Mouse (Mus musculus) embryonic facial prominence, embryonic 11.5 days (tissue): ENCODE measurements around the gene Eif3c. TPM values are rescaled to one million over a fixed set of nuclear protein-coding genes. Genes with fewer than 3 reads are reported as not detected.

ENCODE experiments used
- ATAC-seq: fragments of 200-750 bp; cut with Nextera tagmentation; replicated peaks from 2 replicates; pipeline ENCODE4 v1.8.0; 2017; ENCODE audit warnings: low read depth; ENCODE audit not compliant: insufficient number of reproducible peaks, low FRiP score, low TSS enrichment
- DNase-seq: peaks from one replicate; pipeline ENCODE4 v3.0.0-alpha.2; 2015; ENCODE audit warnings: low spot score
- H3K27ac ChIP-seq: fragments of 300-500 bp; sonication (generic); replicated peaks from 2 replicates; pipeline ENCODE4 v1.5.1; 2014; ENCODE audit warnings: mild to moderate bottlenecking, low read depth, low read length, control low read depth
- H3K27me3 ChIP-seq: fragments of 300-500 bp; sonication (generic); 2 replicates; pipeline ENCODE4 v1.6.1; 2014; ENCODE audit warnings: mild to moderate bottlenecking, low read length, moderate library complexity, mixed read lengths; ENCODE audit not compliant: control insufficient read depth, insufficient read depth
- H3K36me3 ChIP-seq: fragments of 300-500 bp; sonication (generic); replicated peaks from 2 replicates; pipeline ENCODE4 v1.6.1; 2014; ENCODE audit warnings: low read depth, mild to moderate bottlenecking, low read length, moderate library complexity, mixed read lengths; ENCODE audit not compliant: control insufficient read depth, insufficient read depth
- H3K4me1 ChIP-seq: fragments of 300-500 bp; sonication (generic); 2 replicates; pipeline ENCODE4 v1.6.1; 2014; ENCODE audit warnings: low read length, mixed read lengths; ENCODE audit not compliant: control insufficient read depth, insufficient read depth
- H3K4me2 ChIP-seq: fragments of 300-500 bp; sonication (generic); 2 replicates; pipeline ENCODE4 v1.6.1; 2014; ENCODE audit warnings: low read depth, mild to moderate bottlenecking, control low read depth, low read length, moderate library complexity
- H3K4me3 ChIP-seq: fragments of 300-500 bp; sonication (generic); 2 replicates; pipeline ENCODE4 v1.5.1; 2014; ENCODE audit warnings: low read depth, low read length, control low read depth
- H3K9ac ChIP-seq: fragments of 300-500 bp; sonication (generic); replicated peaks from 2 replicates; pipeline ENCODE4 v1.6.1; 2014; ENCODE audit warnings: mild to moderate bottlenecking, control low read depth, low read length
- H3K9me3 ChIP-seq: fragments of 300-500 bp; sonication (generic); replicated peaks from 2 replicates; pipeline ENCODE4 v1.6.1; 2016; ENCODE audit warnings: mild to moderate bottlenecking, low read length, inconsistent platforms, mixed read lengths; ENCODE audit not compliant: control insufficient read depth
- WGBS: fragments of 180-500 bp; shearing (Covaris S2); extraction: QIAGEN DNeasy Blood & Tissue Kit; methylation state at CpG from one replicate; pipeline ENCODE4 v1.1.7; 2014; 5-methylcytosine and 5-hydroxymethylcytosine counted together
- polyA plus RNA-seq: library from polyadenylated mRNA; unstranded; fragments of >200 nt; fragmentation: Nextera tagmentation; extraction: Ambion mirVana; gene quantifications from 2 replicates; pipeline ENCODE4 v1.2.1, GENCODE M21; 2014

Gene Eif3c
- 177 and 184 TPM in 2 replicates for polyA plus RNA-seq

GRCm38 (mm10) chr7:126566094-126566765, at the start of gene Eif3c:
Eif3c (minus strand) TSS chr7:126566411.
- H3K4me2 ChIP-seq: peak within 1 kb of the TSS; percentile 61
- under 1% methylated on average over 46 of the region's 46 CpGs for WGBS
- H3K9ac ChIP-seq: peak within 1 kb of the TSS; percentile 73
- H3K27me3 ChIP-seq: no peaks in the 10 kb centered on the region
- H3K27ac ChIP-seq: 0 out of 2 replicates have a peak within 1 kb of the TSS, but pooled peaks have one; percentile 7
- DNase-seq (peak; percentile 97), ATAC-seq (peak; percentile 95)
- H3K4me1 ChIP-seq: no peaks in the 10 kb centered on the region
- H3K9me3 ChIP-seq: no peaks in the 10 kb centered on the region
- H3K4me3 ChIP-seq: peak within 1 kb of the TSS; percentile 77
- H3K36me3 ChIP-seq: no peaks in the 10 kb centered on the region; the same call in 1 of the 2 replicates

GRCm38 (mm10) chr7:126612736-126613135, 46.5 kb upstream of the Eif3c start:
- no peaks in the 10 kb centered on the region for H3K4me1 ChIP-seq
- DNase-seq: no peak
- no peaks in the 10 kb centered on the region for H3K36me3 ChIP-seq
- ATAC-seq: no peak
- H3K4me3 ChIP-seq: no peak overlapping the region
- H3K4me2 ChIP-seq: no peak overlapping the region
- H3K9me3 ChIP-seq: no peaks in the 10 kb centered on the region
- 73% methylated on average over 3 of the region's 3 CpGs for WGBS
- no peak overlapping the region for H3K9ac ChIP-seq
- H3K27ac ChIP-seq: no peak overlapping the region
- H3K27me3 ChIP-seq: no peaks in the 10 kb centered on the region

GRCm38 (mm10) chr7:126607796-126608195, 41.6 kb upstream of the Eif3c start:
- H3K4me2 ChIP-seq: no peak overlapping the region
- no peaks in the 10 kb centered on the region for H3K4me1 ChIP-seq
- H3K27me3 ChIP-seq: no peaks in the 10 kb centered on the region
- DNase-seq (no peak), ATAC-seq (no peak)
- H3K9ac ChIP-seq: no peak overlapping the region
- H3K36me3 ChIP-seq: no peaks in the 10 kb centered on the region
- 81% methylated on average over 5 of the region's 5 CpGs for WGBS
- H3K4me3 ChIP-seq: no peak overlapping the region
- H3K27ac ChIP-seq: no peak overlapping the region
- no peaks in the 10 kb centered on the region for H3K9me3 ChIP-seq

- H3K4me3 ChIP-seq: no peak overlapping the region
- no peak for ATAC-seq
- H3K27me3 ChIP-seq: no peaks in the 10 kb centered on the region
- H3K4me2 ChIP-seq: no peak overlapping the region
- H3K4me1 ChIP-seq: no peaks in the 10 kb centered on the region
- H3K9ac ChIP-seq: no peak overlapping the region
- H3K9me3 ChIP-seq: no peaks in the 10 kb centered on the region
- WGBS: 66% methylated on average over 3 of the region's 3 CpGs
- no peak overlapping the region for H3K27ac ChIP-seq
- H3K36me3 ChIP-seq: no peaks in the 10 kb centered on the region
- no peak for DNase-seq
Measured at GRCm38 (mm10) chr7:126607064-126607463, 40.9 kb upstream of the Eif3c start.

GRCm38 (mm10) chr7:126606611-126607010, 40.4 kb upstream of the Eif3c start:
- H3K36me3 ChIP-seq: no peaks in the 10 kb centered on the region
- DNase-seq (no peak), ATAC-seq (no peak)
- no peaks in the 10 kb centered on the region for H3K4me1 ChIP-seq
- H3K27ac ChIP-seq: no peak overlapping the region
- H3K9ac ChIP-seq: no peak overlapping the region
- no peak overlapping the region for H3K4me2 ChIP-seq
- no peak overlapping the region for H3K4me3 ChIP-seq
- WGBS: 75% methylated on average over 5 of the region's 5 CpGs
- H3K27me3 ChIP-seq: no peaks in the 10 kb centered on the region
- no peaks in the 10 kb centered on the region for H3K9me3 ChIP-seq

GRCm38 (mm10) chr7:126602650-126603049, 36.4 kb upstream of the Eif3c start:
- no peak overlapping the region for H3K27ac ChIP-seq
- H3K27me3 ChIP-seq: no peaks in the 10 kb centered on the region
- no peak overlapping the region for H3K4me3 ChIP-seq
- no peak overlapping the region for H3K4me2 ChIP-seq
- H3K9me3 ChIP-seq: no peaks in the 10 kb centered on the region
- no peaks in the 10 kb centered on the region for H3K36me3 ChIP-seq
- ATAC-seq (no peak), DNase-seq (no peak)
- H3K9ac ChIP-seq: no peak overlapping the region
- WGBS: 88% methylated on average over 3 of the region's 3 CpGs
- H3K4me1 ChIP-seq: no peaks in the 10 kb centered on the region

GRCm38 (mm10) chr7:126601896-126602295, 35.7 kb upstream of the Eif3c start:
- Histone ChIP-seq H3K36me3 (no peaks in the 10 kb centered on the region), H3K4me1 (no peaks in the 10 kb centered on the region), H3K4me3 (no peak overlapping the region), H3K27me3 (no peaks in the 10 kb centered on the region), H3K27ac (no peak overlapping the region), H3K9me3 (no peaks in the 10 kb centered on the region), H3K9ac (no peak overlapping the region), H3K4me2 (no peak overlapping the region)
- DNase-seq (no peak), ATAC-seq (no peak)
- 49% methylated on average over 4 of the region's 5 CpGs for WGBS

- no peak overlapping the region for H3K4me2 ChIP-seq
- H3K27me3 ChIP-seq: no peaks in the 10 kb centered on the region
- 84% methylated on average over 6 of the region's 6 CpGs for WGBS
- ATAC-seq (no peak), DNase-seq (no peak)
- no peaks in the 10 kb centered on the region for H3K9me3 ChIP-seq
- H3K9ac ChIP-seq: no peak overlapping the region
- no peaks in the 10 kb centered on the region for H3K36me3 ChIP-seq
- H3K27ac ChIP-seq: no peak overlapping the region
- H3K4me1 ChIP-seq: no peaks in the 10 kb centered on the region
- no peak overlapping the region for H3K4me3 ChIP-seq
Measured at GRCm38 (mm10) chr7:126598919-126599318, 32.7 kb upstream of the Eif3c start.
